Mouse (Mus musculus) macrophage (primary cell): Measurements from ENCODE around the gene Arhgap30. TPM values are rescaled to one million over a fixed set of nuclear protein-coding genes. Genes with fewer than 3 reads are reported as not detected.

ENCODE experiments used
- H3K27ac ChIP-seq: fragments of 350-480 bp; formaldehyde crosslinking; 2 replicates; pipeline ENCODE4 v1.9.0; 2021
- H3K36me3 ChIP-seq: fragments of 350-480 bp; formaldehyde crosslinking; 2 replicates; pipeline ENCODE4 v1.9.0; 2021; ENCODE audit errors: inconsistent target
- H3K4me3 ChIP-seq: fragments of 350-480 bp; formaldehyde crosslinking; 2 replicates; pipeline ENCODE4 v1.9.0; 2021; ENCODE audit errors: inconsistent target
- H3K79me2 ChIP-seq: fragments of 350-480 bp; formaldehyde crosslinking; 2 replicates; pipeline ENCODE4 v1.9.0; 2021; ENCODE audit errors: inconsistent target
- WGBS: methylation state at CpG from one replicate; pipeline ENCODE4 v1.1.7; 2026; ENCODE audit warnings: inconsistent platforms; ENCODE audit not compliant: missing documents; 5-methylcytosine and 5-hydroxymethylcytosine counted together
- polyA plus RNA-seq: library from polyadenylated mRNA; stranded (reverse); fragments of 250-400 nt; gene quantifications from 3 replicates; pipeline ENCODE4 v1.2.4, GENCODE M21; 2018; ENCODE audit warnings: inconsistent platforms

The Arhgap30 gene
- polyA plus RNA-seq, 1 experiment from 2014 or later: 178 TPM

- Histone ChIP-seq H3K79me2 (no peaks in the 10 kb centered on the region), H3K4me3 (no peak overlapping the region), H3K36me3 (no peaks in the 10 kb centered on the region), H3K27ac (no peak overlapping the region)
- WGBS: 60% methylated on average over 5 of the region's 5 CpGs
These were observed 63.8 kb downstream of the Arhgap30 start for GRCm38 (mm10) chr1:171452522-171452921.

GRCm38 (mm10) chr1:171452923-171453322 lies 64.2 kb downstream of the Arhgap30 start:
- 66% methylated on average over 5 of the region's 5 CpGs for WGBS

GRCm38 (mm10) chr1:171454926-171455325 lies 66.2 kb downstream of the Arhgap30 start:
- Histone ChIP-seq H3K4me3 (no peak overlapping the region), H3K79me2 (no peaks in the 10 kb centered on the region), H3K27ac (no peak overlapping the region), H3K36me3 (no peaks in the 10 kb centered on the region)
- 87% methylated on average over 6 of the region's 6 CpGs for WGBS

More at GRCm38 (mm10) chr1:171452923-171453322, 64.2 kb downstream of the Arhgap30 start:
- Histone ChIP-seq H3K79me2 (no peaks in the 10 kb centered on the region), H3K27ac (no peak overlapping the region), H3K36me3 (no peaks in the 10 kb centered on the region), H3K4me3 (no peak overlapping the region)

GRCm38 (mm10) chr1:171457568-171457967 lies 68.8 kb downstream of the Arhgap30 start:
- Histone ChIP-seq H3K79me2 (no peaks in the 10 kb centered on the region), H3K36me3 (no peaks in the 10 kb centered on the region), H3K4me3 (no peak overlapping the region), H3K27ac (no peak overlapping the region)
- WGBS: 100% methylated on average over 1 of the region's 1 CpGs

GRCm38 (mm10) chr1:171459791-171460190 lies 71.0 kb downstream of the Arhgap30 start:
- WGBS: 75% methylated on average over 5 of the region's 5 CpGs
- H3K4me3 ChIP-seq: no peak overlapping the region
- H3K27ac ChIP-seq: no peak overlapping the region
- no peaks in the 10 kb centered on the region for H3K36me3 ChIP-seq
- no peaks in the 10 kb centered on the region for H3K79me2 ChIP-seq

Other genes starting within 250 kb of the Arhgap30 start
- 81.5 to 101 TPM (median 100 TPM) in 3 replicates for gene Sdhc, start 238.4 kb upstream of the Arhgap30 start, polyA plus RNA-seq
- gene Mpz, start 238.2 kb upstream of the Arhgap30 start, polyA plus RNA-seq: 0.25 TPM in 1 of 3 replicates, not detected in the others
- gene Pcp4l1, start 192.7 kb upstream of the Arhgap30 start, polyA plus RNA-seq: 46.6 to 83.8 TPM (median 63.3 TPM) in 3 replicates
- 0.13 TPM in 1 of 3 replicates, not detected in the others for gene Nr1i3, start 175.0 kb upstream of the Arhgap30 start, polyA plus RNA-seq
- 13.6 to 38.3 TPM (median 28.2 TPM) in 3 replicates for gene Tomm40l, start 166.4 kb upstream of the Arhgap30 start, polyA plus RNA-seq
- 1.1 TPM in 1 of 3 replicates, not detected in the others for gene Apoa2, start 163.9 kb upstream of the Arhgap30 start, polyA plus RNA-seq
- 1,664 to 2,638 TPM (median 2,193 TPM) in 3 replicates for gene Fcer1g, start 154.6 kb upstream of the Arhgap30 start, polyA plus RNA-seq
- gene Adamts4, start 138.5 kb upstream of the Arhgap30 start, polyA plus RNA-seq: 0.04 TPM in 1 of 3 replicates, not detected in the others
- gene Ndufs2, start 137.6 kb upstream of the Arhgap30 start, polyA plus RNA-seq: 84.3 to 125 TPM (median 122 TPM) in 3 replicates
- 10.2 to 16.8 TPM (median 14.2 TPM) in 3 replicates for gene B4galt3, start 118.6 kb upstream of the Arhgap30 start, polyA plus RNA-seq
- gene Ppox, start 107.8 kb upstream of the Arhgap30 start, polyA plus RNA-seq: 8.6 to 27.3 TPM (median 12.1 TPM) in 3 replicates
- gene Usp21, start 101.0 kb upstream of the Arhgap30 start, polyA plus RNA-seq: 17.1 to 34.6 TPM (median 21.1 TPM) in 3 replicates
- gene Ufc1, start 93.9 kb upstream of the Arhgap30 start, polyA plus RNA-seq: 67.0 to 116 TPM (median 112 TPM) in 3 replicates
- 21.4 to 35.4 TPM (median 21.9 TPM) in 3 replicates for gene Dedd, start 59.8 kb upstream of the Arhgap30 start, polyA plus RNA-seq
- gene Nit1, start 43.3 kb upstream of the Arhgap30 start, polyA plus RNA-seq: 17.3 to 23.1 TPM (median 22.3 TPM) in 3 replicates
- gene Pfdn2, start 43.3 kb upstream of the Arhgap30 start, polyA plus RNA-seq: 47.7 to 119 TPM (median 64.5 TPM) in 3 replicates
- 0.11 TPM in 1 of 3 replicates, not detected in the others for gene Klhdc9, start 28.2 kb upstream of the Arhgap30 start, polyA plus RNA-seq
- 14.3 to 25.8 TPM (median 18.7 TPM) in 3 replicates for gene Nectin4, start 18.9 kb upstream of the Arhgap30 start, polyA plus RNA-seq
- gene Usf1, start 22.4 kb downstream of the Arhgap30 start, polyA plus RNA-seq: 32.8 to 94.5 TPM (median 36.5 TPM) in 3 replicates
- gene Tstd1, start 29.9 kb downstream of the Arhgap30 start, polyA plus RNA-seq: 1.3 TPM in 1 of 3 replicates, not detected in the others
- 0.39 to 1.7 TPM (median 0.56 TPM) in 3 replicates for gene F11r, start 48.6 kb downstream of the Arhgap30 start, polyA plus RNA-seq
- 6.9 to 8.0 TPM (median 7.2 TPM) in 3 replicates for gene Alyref2, start 114.5 kb downstream of the Arhgap30 start, polyA plus RNA-seq
- not detected in 3 replicates for gene Itln1, start 146.3 kb downstream of the Arhgap30 start, polyA plus RNA-seq
- gene Cd244a, start 170.2 kb downstream of the Arhgap30 start, polyA plus RNA-seq: 2.6 to 6.3 TPM (median 2.7 TPM) in 3 replicates
- 199 to 492 TPM (median 394 TPM) in 3 replicates for gene Ly9, start 218.5 kb downstream of the Arhgap30 start, polyA plus RNA-seq